Mouse (Mus musculus) neural tube, embryonic 14.5 days (tissue): ENCODE measurements at regions not wholly inside any gene's neighbourhood (a gene's known extent, or its start where the extent isn't known, plus 50 kb on each side); places are given as distances from the start of the nearest gene placed in this dataset.
A peak's percentile ranks its signal among the peaks of the same experiment; 100 is the strongest.

Source experiments
- ATAC-seq: fragments of 200-750 bp; cut with Nextera tagmentation; 2 replicates; pipeline ENCODE4 v1.8.0; 2017; ENCODE audit warnings: low read depth, mild to moderate bottlenecking, moderate TSS enrichment, moderate library complexity
- H3K27ac ChIP-seq: fragments of 300-500 bp; sonication (generic); 2 replicates; pipeline ENCODE4 v1.5.1; 2014; ENCODE audit warnings: low read depth, mild to moderate bottlenecking, control low read depth, low read length, moderate library complexity, mixed read lengths
- H3K27me3 ChIP-seq: fragments of 300-500 bp; sonication (generic); 2 replicates; pipeline ENCODE4 v1.6.1; 2014; ENCODE audit warnings: low read length; ENCODE audit not compliant: control insufficient read depth, insufficient read depth
- H3K36me3 ChIP-seq: fragments of 300-500 bp; sonication (generic); 2 replicates; pipeline ENCODE4 v1.6.1; 2014; ENCODE audit warnings: low read length, mixed read lengths; ENCODE audit not compliant: control insufficient read depth, insufficient read depth
- H3K4me1 ChIP-seq: fragments of 300-500 bp; sonication (generic); 2 replicates; pipeline ENCODE4 v1.6.1; 2014; ENCODE audit warnings: low read length; ENCODE audit not compliant: control insufficient read depth, insufficient read depth
- H3K4me2 ChIP-seq: fragments of 300-500 bp; sonication (generic); 2 replicates; pipeline ENCODE4 v1.6.1; 2014; ENCODE audit warnings: mild to moderate bottlenecking, low read depth, low read length, control low read depth
- H3K4me3 ChIP-seq: fragments of 300-500 bp; sonication (generic); 2 replicates; pipeline ENCODE4 v1.5.1; 2014; ENCODE audit warnings: low read depth, low read length, control low read depth, mixed read lengths
- H3K9ac ChIP-seq: fragments of 300-500 bp; sonication (generic); replicated peaks from 2 replicates; pipeline ENCODE4 v1.6.1; 2014; ENCODE audit warnings: low read depth, mild to moderate bottlenecking, control low read depth, low read length, mixed read lengths
- H3K9me3 ChIP-seq: fragments of 300-500 bp; sonication (generic); 2 replicates; pipeline ENCODE4 v1.6.1; 2016; ENCODE audit warnings: low read length; ENCODE audit not compliant: control insufficient read depth
- WGBS: fragments of 180-500 bp; shearing (Covaris S2); extraction: QIAGEN DNeasy Blood & Tissue Kit; methylation state at CpG from one replicate; pipeline ENCODE4 v1.1.7; 2014; 5-methylcytosine and 5-hydroxymethylcytosine counted together

DNA sequence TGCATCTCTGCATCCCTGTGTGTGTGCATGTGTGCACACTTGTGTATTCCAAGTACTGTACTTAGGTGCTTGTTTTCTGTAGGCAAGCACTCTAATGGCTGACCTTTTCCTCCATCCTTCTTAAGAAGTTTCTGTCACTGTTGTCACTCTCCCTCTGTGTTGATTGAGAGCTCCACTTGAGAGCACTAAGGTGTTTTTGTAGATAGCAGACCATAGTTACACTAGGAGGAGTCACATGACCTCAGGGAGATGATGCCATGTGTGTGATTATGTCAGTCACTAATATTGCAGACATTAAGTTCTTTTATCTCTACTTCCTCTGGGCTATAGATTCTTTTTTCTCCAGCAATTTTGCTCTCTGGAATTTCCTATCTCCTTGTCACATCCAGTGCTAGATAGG, 225.9 kb upstream of the Ttc29 start:
- Histone ChIP-seq H3K9me3 (no peaks in the 10 kb centered on the region), H3K4me1 (no peaks in the 10 kb centered on the region), H3K36me3 (no peaks in the 10 kb centered on the region), H3K27me3 (no peaks in the 10 kb centered on the region), H3K27ac (no peak overlapping the region), H3K4me3 (no peak overlapping the region), H3K4me2 (no peak overlapping the region), H3K9ac (no peak overlapping the region)
- ATAC-seq, result no peak

DNA sequence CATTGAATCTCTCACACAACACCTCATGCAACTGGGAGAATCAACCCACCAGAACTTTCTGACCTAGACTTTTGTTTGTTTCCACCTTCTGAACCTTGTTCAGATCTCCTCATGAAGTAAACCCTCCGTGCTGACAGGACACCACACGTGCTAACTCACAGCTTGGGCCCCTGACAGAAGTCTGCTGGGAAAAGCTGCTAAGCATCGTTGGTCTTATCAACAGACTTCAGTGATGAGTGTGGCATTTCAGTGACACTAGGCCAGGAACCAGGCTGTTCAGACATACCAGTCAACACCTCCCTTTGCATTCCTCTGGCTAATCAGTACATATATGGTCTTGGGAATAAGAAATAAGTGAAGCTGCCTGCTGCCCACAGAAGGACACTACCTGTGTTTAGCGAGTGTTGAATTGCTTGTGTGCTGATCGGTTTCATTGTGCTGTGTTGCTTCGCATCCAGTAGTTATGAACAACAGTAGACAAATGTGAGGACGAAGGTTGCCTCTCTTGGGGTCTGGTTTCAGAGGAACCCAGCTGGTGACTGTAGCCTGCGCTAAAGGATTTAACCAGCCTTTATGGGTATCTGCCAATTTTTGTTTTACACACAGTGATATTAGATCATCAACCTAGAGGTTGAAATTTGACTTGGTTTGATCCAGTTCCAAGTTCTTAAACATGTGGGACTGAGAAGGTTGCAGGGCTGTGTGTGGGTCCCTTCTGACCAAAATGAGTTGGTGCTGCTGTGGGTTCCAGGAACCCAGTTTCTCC, 224.6 kb upstream of the Ttc29 start:
- Histone ChIP-seq H3K9me3 (no peaks in the 10 kb centered on the region), H3K9ac (no peak overlapping the region), H3K27me3 (no peaks in the 10 kb centered on the region), H3K4me3 (no peak overlapping the region), H3K4me2 (no peak overlapping the region), H3K36me3 (no peaks in the 10 kb centered on the region), H3K4me1 (no peaks in the 10 kb centered on the region), H3K27ac (no peak overlapping the region)
- no peak for ATAC-seq
- WGBS, result 87% methylated on average over 8 of the region's 8 CpGs

DNA sequence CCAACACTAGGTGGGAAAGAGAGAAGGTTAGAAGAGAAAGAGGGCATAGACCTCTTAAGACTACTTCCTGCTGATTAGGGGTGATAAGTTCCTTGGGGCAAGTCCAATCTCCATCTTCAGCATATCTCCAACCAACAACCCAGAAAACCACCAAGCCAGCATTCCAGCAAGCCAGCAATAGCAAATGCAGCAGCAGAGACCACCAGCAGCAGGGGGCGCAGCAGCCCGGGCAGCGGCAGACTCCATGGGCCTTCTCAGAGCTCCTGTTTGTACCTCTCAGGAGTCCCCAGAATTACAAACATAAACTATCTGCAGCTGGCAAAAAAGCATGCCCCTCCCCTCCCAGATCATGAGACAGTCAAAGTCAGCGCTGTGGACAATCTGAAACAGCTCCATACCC, 222.0 kb upstream of the Ttc29 start:
- no peak for ATAC-seq
- H3K4me1 ChIP-seq, result no peaks in the 10 kb centered on the region
- 40% methylated on average over 4 of the region's 4 CpGs for WGBS
- no peak overlapping the region for H3K4me2 ChIP-seq
- H3K27ac ChIP-seq, result no peak overlapping the region
- no peak overlapping the region for H3K4me3 ChIP-seq
- H3K27me3 ChIP-seq, result no peaks in the 10 kb centered on the region
- no peaks in the 10 kb centered on the region for H3K36me3 ChIP-seq
- H3K9me3 ChIP-seq, result no peaks in the 10 kb centered on the region
- no peak overlapping the region for H3K9ac ChIP-seq

DNA sequence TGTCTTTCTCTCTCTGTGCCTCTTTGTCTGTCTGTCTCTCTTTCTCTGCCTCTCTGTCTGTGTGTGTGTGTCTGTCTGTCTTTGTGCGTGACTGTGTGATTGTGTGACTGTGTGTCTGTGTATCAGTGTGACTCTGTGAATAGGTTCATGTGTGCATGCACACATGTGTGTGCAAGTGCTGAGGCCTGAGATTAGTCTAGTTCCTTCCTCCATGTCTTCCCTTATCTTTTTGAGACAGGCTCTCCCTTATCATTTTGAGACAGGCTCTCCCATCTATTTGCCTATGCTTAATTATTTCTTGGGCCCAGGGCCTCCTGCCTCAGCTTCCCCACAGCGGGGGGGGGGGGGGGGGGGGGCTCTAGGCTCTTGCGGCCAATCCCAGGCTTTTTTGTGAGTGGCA, 212.8 kb upstream of the Ttc29 start:
- H3K27ac ChIP-seq, result no peak overlapping the region
- 73% methylated on average over 3 of the region's 3 CpGs for WGBS
- H3K36me3 ChIP-seq, result no peaks in the 10 kb centered on the region
- no peaks in the 10 kb centered on the region; the same call in 1 of the 2 replicates for H3K4me1 ChIP-seq
- no peak overlapping the region for H3K9ac ChIP-seq
- no peaks in the 10 kb centered on the region for H3K9me3 ChIP-seq
- H3K27me3 ChIP-seq, result no peaks in the 10 kb centered on the region
- H3K4me3 ChIP-seq, result no peak overlapping the region
- no peak overlapping the region for H3K4me2 ChIP-seq
- ATAC-seq, result no peak

DNA sequence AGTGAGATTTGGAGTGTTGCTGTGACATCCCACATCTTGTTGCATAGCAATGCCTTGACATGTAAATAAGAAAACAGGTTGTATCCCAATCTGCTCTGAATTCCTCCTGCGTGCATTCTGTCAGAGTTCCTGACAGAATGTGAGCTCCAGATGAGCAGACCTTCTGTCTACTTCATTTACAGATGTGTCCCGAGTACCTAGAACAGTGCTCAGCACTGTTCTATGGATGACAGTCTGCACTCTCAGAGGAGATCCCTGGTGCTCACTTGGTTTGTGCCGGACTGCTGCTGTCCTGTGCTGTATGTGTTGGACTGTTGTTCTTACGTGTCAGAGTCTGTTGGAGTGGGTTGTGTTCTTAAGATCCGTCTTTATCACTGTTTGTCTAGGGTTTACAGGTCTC, 211.4 kb upstream of the Ttc29 start:
- no peak overlapping the region for H3K4me3 ChIP-seq
- H3K9me3 ChIP-seq, result no peaks in the 10 kb centered on the region
- WGBS, result 59% methylated on average over 5 of the region's 5 CpGs
- no peak overlapping the region for H3K27ac ChIP-seq
- no peak for ATAC-seq
- no peaks in the 10 kb centered on the region; the same call in 1 of the 2 replicates for H3K4me1 ChIP-seq
- H3K36me3 ChIP-seq, result no peaks in the 10 kb centered on the region
- H3K4me2 ChIP-seq, result no peak overlapping the region
- no peaks in the 10 kb centered on the region for H3K27me3 ChIP-seq
- no peak overlapping the region for H3K9ac ChIP-seq

DNA sequence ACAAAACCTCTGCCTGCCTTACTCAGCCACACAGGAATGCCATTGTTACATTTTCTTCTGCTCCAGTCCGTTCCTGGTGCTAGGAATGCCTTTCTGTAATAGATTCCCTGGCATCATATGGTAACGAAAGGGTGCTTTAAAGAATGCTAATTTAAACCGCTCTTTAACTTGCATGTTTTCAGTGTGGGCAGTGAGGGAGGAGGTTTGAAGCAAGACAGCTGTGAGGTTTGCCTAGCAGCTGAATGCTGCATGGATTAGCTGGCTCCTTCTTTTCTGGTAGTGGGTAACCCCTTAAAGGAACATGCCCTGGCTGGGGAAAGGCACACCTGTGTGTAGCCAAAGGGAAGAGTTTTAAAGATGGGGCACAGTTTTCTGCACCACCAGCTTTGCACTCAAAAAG, 211.0 kb upstream of the Ttc29 start:
- no peak for ATAC-seq
- Histone ChIP-seq H3K27me3 (no peaks in the 10 kb centered on the region), H3K4me1 (no peaks in the 10 kb centered on the region; the same call in 1 of the 2 replicates), H3K9ac (no peak overlapping the region), H3K36me3 (no peaks in the 10 kb centered on the region), H3K4me3 (no peak overlapping the region), H3K9me3 (no peaks in the 10 kb centered on the region), H3K27ac (no peak overlapping the region), H3K4me2 (no peak overlapping the region)
- 29% methylated on average over 3 of the region's 3 CpGs for WGBS

DNA sequence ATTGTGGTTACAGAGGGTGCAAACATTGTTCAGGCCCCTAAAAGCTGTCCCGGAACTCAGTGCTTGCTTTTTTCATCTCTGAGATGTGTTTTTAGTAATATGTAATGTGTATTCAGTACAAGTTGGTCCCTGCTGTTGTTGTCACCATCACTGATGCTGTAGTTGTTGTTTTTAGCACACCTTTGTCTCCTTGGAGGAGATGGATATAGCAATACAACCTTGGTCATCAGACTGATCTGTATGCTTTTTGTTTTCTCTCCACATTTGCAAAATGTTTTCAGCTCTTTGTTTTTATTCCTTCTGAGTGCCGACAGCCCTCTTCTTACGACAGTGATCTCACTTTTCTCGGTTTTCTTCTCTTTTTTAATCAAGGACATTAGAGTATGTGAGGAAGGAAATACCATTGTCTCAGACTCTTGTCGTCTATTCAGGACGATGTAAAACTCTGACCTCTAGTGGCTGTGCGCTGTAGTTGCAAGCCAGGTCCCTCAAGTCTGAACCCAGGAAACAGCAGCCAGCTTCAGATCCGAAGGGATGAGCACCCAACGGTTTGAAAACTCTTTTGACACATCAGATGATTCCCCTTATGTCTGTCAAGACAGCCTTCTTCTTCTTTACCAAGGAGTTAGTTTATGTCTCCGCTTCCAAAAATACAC, 209.1 kb upstream of the Ttc29 start:
- no peak overlapping the region for H3K9ac ChIP-seq
- WGBS, result 16% methylated on average over 10 of the region's 10 CpGs
- H3K4me2 ChIP-seq, result no peak overlapping the region
- H3K9me3 ChIP-seq, result no peaks in the 10 kb centered on the region
- H3K4me1 ChIP-seq, result no peaks in the 10 kb centered on the region; the same call in 1 of the 2 replicates
- H3K36me3 ChIP-seq, result no peaks in the 10 kb centered on the region
- no peak overlapping the region for H3K4me3 ChIP-seq
- peak; percentile 91 for ATAC-seq
- H3K27me3 ChIP-seq, result no peaks in the 10 kb centered on the region
- H3K27ac ChIP-seq, result no peak overlapping the region

DNA sequence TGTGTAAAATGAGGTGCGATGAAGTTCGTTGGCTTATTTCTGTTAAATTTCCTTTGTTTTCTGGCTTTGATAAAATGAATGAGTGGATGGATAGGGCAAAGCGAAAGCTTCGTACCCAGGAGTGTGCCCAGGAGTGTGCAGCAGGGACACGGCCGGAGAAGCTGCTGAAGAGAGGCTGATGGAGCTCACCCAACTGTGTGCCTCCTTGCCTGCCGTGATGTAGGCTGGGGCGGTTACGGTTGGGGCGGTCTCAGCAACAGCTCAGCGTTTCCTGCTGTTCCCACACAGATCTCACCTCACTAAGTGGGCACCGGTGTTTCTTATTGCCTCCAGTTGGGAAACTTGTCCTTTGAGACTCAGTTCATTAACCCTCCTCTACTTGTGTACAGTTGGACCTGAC, 208.2 kb upstream of the Ttc29 start:
- WGBS, result 83% methylated on average over 12 of the region's 12 CpGs
- ATAC-seq, result no peak
- H3K4me2 ChIP-seq, result no peak overlapping the region
- no peaks in the 10 kb centered on the region for H3K27me3 ChIP-seq
- no peak overlapping the region for H3K9ac ChIP-seq
- H3K36me3 ChIP-seq, result no peaks in the 10 kb centered on the region
- H3K27ac ChIP-seq, result no peak overlapping the region
- no peaks in the 10 kb centered on the region; the same call in 1 of the 2 replicates for H3K4me1 ChIP-seq
- no peak overlapping the region for H3K4me3 ChIP-seq
- no peaks in the 10 kb centered on the region for H3K9me3 ChIP-seq

DNA sequence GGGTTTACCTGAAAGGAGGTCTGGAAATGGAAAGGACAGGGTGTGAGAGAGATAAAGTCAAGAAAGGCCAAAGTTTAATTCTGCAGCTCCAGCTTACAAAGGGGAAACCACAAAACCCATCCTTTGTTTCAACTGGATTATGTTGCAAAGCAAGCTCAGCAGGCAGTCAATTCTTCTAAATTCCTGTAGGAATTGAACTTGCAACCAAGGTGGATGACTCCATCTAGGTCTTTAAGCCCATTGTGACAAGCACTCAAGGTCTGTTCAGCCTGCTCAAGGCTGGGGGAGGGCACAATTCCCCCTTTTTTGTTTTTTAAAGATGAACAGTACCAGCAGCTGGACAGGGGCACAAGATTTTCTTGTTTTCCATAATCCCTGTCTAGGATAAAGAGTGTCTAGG, 200.0 kb upstream of the Ttc29 start:
- no peak for ATAC-seq
- Histone ChIP-seq H3K4me1 (no peaks in the 10 kb centered on the region), H3K36me3 (no peaks in the 10 kb centered on the region)

More for the DNA sequence above, 200.0 kb upstream of the Ttc29 start:
- Histone ChIP-seq H3K9ac (no peak overlapping the region), H3K27ac (no peak overlapping the region), H3K27me3 (no peaks in the 10 kb centered on the region), H3K4me3 (no peak overlapping the region), H3K4me2 (no peak overlapping the region), H3K9me3 (no peaks in the 10 kb centered on the region)
